Mouse (Mus musculus): Measurements from ENCODE around the gene Selenov. TPM values are rescaled to one million over a fixed set of nuclear protein-coding genes. Genes with fewer than 3 reads are reported as not detected.
A peak's percentile ranks its signal among the peaks of the same experiment; 100 is the strongest.

Gene Selenov
- polyA plus RNA-seq, 1 experiment, result not detected

DNA sequence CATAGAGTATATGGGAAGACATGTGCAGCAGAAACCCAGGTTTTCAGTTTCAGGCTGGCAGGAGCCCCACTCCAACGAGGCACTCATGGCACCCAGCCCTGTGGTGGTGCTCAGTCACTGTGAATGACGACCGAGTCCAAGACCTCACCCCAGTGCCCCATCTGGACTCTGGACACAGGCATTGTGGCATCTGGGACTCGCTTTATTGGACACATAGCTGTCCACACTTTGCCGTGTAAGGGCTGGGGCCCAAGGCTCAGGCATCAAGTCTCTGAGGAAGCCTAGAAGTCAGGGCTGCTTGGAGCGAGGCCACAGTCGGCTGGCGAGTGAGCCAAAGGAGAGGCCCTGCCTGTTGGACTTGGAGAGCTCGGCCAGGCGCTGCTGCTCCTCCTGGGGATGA lies 14.7 kb upstream of the Selenov start:
- Histone ChIP-seq H3K4me3 (replicated peaks; ENCODE audit: control insufficient read depth, low read depth, low read length) (no peak overlapping the region), H3K27ac (ENCODE audit: control insufficient read depth, insufficient read depth, low read depth, low read length, poor library complexity) (no peak overlapping the region), H3K4me1 (ENCODE audit: control insufficient read depth, insufficient read depth, low read length) (no peaks in the 10 kb centered on the region)
- WGBS, result 91% methylated on average over 10 of the region's 10 CpGs
- TF ChIP-seq POLR2A (IDR thresholded peaks at IDR 0.05; ENCODE audit: borderline replicate concordance, control insufficient read depth, low read depth, low read length), result no peak
- TF ChIP-seq CTCF (IDR thresholded peaks at IDR 0.05; ENCODE audit: control insufficient read depth, insufficient read depth, low read length), result no peak

DNA sequence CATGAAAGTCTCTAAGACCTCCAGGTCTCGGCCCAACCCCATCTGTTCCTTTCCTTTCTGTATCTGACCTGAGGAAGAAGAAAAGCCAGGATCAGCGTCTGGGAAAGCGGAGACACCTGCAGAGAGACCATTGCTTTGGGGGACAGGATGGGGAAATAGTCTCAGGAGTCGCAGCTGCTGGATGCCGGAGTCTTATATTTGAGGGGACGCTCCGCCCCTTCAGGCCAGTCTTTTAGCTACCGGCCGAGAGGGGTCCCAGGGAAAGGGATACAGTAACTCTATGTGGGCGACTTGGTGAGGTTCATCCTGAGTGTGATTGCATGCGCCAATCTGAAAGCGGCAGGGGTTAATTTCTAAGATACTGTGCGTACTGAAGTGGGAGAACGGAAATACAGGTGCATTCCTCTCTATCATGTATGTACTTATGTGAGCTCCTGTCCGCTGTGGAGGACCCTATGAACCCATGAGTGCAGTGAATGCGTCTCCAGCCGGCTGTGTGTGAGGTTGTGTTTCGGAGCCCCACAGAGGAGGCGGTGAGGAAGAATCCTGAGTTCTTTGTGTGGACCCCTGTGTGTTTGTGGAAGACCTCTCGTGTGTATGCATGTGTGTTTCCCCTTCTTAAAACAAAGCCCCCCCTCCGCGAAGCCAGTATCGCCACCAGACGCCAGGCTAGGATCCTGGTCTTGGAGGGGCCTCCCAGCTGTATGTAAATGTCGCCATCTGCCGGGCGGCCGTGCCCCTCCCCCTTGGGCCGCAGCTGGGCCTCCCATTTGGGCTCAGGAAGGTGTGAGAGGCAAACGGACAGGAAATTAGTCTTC lies 10.8 kb upstream of the Selenov start, which contains the start of gene Dll3:
Gene Dll3 (minus strand): TSS at position 623 of the 818 bp plus-strand sequence.
- no peak within 1 kb of the TSS for H3K4me3 ChIP-seq (replicated peaks; ENCODE audit: control insufficient read depth, low read depth, low read length)
- WGBS, result 5% methylated on average over 30 of the region's 30 CpGs
- H3K27ac ChIP-seq (ENCODE audit: control insufficient read depth, insufficient read depth, low read depth, low read length, poor library complexity), result no peak within 1 kb of the TSS; the same call in 1 of the 2 replicates
- TF ChIP-seq POLR2A (IDR thresholded peaks at IDR 0.05; ENCODE audit: borderline replicate concordance, control insufficient read depth, low read depth, low read length), result no peak
- TF ChIP-seq CTCF (IDR thresholded peaks at IDR 0.05; ENCODE audit: control insufficient read depth, insufficient read depth, low read length), result peak; percentile 40; the same call in 1 of the 2 replicates
- H3K4me1 ChIP-seq (ENCODE audit: control insufficient read depth, insufficient read depth, low read length), result no peaks in the 10 kb centered on the region

DNA sequence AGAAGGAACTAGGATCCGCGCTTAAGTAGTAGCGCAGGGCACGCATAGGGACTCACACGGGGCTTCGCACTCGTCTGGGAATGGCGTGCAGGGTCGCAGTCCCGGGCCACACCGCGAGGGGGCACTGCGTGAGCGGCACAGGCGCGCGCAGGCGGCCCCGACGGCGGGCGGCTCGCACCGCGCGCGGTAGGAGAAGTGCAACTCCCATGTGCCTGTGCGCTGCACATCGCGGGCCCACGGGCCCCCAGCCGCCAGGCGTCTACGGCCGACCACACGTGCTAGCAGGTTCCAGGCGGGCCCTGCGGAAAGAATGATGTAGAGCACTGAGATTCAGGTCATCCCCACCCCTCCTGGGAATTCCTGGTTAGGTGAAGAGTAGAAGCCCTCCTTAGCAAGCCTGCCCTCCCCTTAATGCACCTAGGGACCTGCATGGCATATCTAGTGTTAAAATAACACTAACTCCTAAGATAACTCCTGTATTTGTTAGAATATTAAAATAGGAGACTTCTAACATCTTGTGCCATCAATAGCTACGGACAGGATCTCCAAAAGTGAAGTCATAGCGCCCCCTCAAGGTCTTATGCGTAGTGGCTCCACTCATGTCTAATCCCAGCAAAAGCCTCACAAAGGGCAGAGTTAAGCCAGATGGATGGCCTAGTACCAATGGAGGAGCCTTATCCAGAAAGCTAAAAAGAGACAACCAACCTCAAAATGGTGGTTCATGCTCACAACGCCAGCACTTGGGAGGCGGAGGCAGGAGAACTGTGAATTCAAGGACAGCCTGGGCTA lies 8.0 kb upstream of the Selenov start:
- TF ChIP-seq CTCF (IDR thresholded peaks at IDR 0.05; ENCODE audit: control insufficient read depth, insufficient read depth, low read length), result no peak
- no peak for TF ChIP-seq POLR2A (IDR thresholded peaks at IDR 0.05; ENCODE audit: borderline replicate concordance, control insufficient read depth, low read depth, low read length)
- Histone ChIP-seq H3K4me1 (ENCODE audit: control insufficient read depth, insufficient read depth, low read length) (no peaks in the 10 kb centered on the region), H3K4me3 (replicated peaks; ENCODE audit: control insufficient read depth, low read depth, low read length) (no peak overlapping the region), H3K27ac (ENCODE audit: control insufficient read depth, insufficient read depth, low read depth, low read length, poor library complexity) (no peak overlapping the region)
- WGBS, result 18% methylated on average over 43 of the region's 43 CpGs

DNA sequence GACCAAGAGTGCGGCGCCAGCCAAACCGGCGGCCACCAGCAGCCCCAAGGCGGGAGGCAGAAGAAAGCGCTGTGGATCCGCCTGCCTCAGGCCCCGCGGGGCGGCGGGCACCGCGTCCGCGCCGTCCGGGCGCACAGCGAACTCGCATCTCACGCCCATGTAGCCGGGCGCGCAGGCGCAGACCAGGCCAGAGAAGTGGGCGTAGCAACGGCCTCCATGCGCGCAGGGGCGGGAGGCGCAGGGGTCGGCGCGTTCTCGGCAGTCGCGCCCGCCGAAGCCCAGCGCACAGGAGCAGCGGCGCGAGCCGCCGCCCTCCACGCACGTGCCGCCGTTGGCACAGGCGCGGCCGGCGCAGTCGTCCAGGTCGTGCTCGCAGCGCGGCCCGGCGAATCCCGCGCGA lies 3.5 kb upstream of the Selenov start:
- TF ChIP-seq CTCF (IDR thresholded peaks at IDR 0.05; ENCODE audit: control insufficient read depth, insufficient read depth, low read length) (no peak), POLR2A (IDR thresholded peaks at IDR 0.05; ENCODE audit: borderline replicate concordance, control insufficient read depth, low read depth, low read length) (no peak)
- H3K4me3 ChIP-seq (replicated peaks; ENCODE audit: control insufficient read depth, low read depth, low read length), result no peak overlapping the region
- H3K27ac ChIP-seq (ENCODE audit: control insufficient read depth, insufficient read depth, low read depth, low read length, poor library complexity), result peak overlapping the region; percentile 24; the same call in 1 of the 2 replicates
- no peaks in the 10 kb centered on the region for H3K4me1 ChIP-seq (ENCODE audit: control insufficient read depth, insufficient read depth, low read length)
- 6% methylated on average over 63 of the region's 63 CpGs for WGBS

DNA sequence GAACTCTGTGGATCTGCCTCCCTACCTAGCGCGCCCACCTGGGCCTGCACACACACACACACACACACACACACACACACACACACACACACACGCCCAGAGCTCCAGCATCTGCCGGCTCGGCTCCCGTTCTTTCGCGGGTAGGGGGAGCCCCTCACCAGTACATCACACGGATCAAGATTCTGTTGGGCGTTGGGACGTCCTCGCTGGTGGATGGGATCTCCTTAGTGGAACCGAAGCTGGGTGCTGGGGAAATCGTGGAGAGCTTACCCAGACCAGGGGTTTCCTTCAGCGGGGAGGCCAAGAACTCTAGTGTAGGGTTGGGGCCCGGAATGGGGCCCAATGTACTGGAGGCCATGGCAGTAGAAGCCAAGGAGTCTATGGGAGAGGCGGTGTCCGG lies 821 bp downstream of the Selenov start:
- 4% methylated on average over 18 of the region's 18 CpGs for WGBS
- Histone ChIP-seq H3K27ac (ENCODE audit: control insufficient read depth, insufficient read depth, low read depth, low read length, poor library complexity) (no peak overlapping the region), H3K4me1 (ENCODE audit: control insufficient read depth, insufficient read depth, low read length) (no peaks in the 10 kb centered on the region), H3K4me3 (replicated peaks; ENCODE audit: control insufficient read depth, low read depth, low read length) (no peak overlapping the region)
- TF ChIP-seq CTCF (IDR thresholded peaks at IDR 0.05; ENCODE audit: control insufficient read depth, insufficient read depth, low read length) (no peak), POLR2A (IDR thresholded peaks at IDR 0.05; ENCODE audit: borderline replicate concordance, control insufficient read depth, low read depth, low read length) (no peak)

DNA sequence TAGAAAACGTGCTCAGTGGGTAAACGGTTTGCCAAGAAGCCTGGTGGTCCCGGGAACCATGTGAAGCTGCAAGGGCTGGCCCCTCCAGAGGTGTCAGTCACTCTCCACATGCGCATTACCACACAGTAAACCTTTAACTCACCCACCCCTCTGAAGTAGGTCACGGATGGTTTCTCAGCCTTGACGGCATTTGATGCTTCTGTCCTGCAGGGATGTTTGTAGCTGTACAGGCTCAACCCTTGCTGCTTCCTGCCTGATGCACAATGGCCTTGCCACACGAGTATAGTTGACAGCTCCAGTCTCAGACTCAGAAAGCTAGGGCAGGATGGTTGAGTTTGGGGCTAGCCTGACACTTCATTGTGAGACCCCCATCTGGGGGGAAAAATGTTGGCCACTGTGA lies 10.4 kb downstream of the Selenov start:
- TF ChIP-seq POLR2A (IDR thresholded peaks at IDR 0.05; ENCODE audit: borderline replicate concordance, control insufficient read depth, low read depth, low read length) (no peak), CTCF (IDR thresholded peaks at IDR 0.05; ENCODE audit: control insufficient read depth, insufficient read depth, low read length) (no peak)
- Histone ChIP-seq H3K27ac (ENCODE audit: control insufficient read depth, insufficient read depth, low read depth, low read length, poor library complexity) (no peak overlapping the region), H3K4me3 (replicated peaks; ENCODE audit: control insufficient read depth, low read depth, low read length) (no peak overlapping the region), H3K4me1 (ENCODE audit: control insufficient read depth, insufficient read depth, low read length) (no peaks in the 10 kb centered on the region)
- 73% methylated on average over 7 of the region's 7 CpGs for WGBS

DNA sequence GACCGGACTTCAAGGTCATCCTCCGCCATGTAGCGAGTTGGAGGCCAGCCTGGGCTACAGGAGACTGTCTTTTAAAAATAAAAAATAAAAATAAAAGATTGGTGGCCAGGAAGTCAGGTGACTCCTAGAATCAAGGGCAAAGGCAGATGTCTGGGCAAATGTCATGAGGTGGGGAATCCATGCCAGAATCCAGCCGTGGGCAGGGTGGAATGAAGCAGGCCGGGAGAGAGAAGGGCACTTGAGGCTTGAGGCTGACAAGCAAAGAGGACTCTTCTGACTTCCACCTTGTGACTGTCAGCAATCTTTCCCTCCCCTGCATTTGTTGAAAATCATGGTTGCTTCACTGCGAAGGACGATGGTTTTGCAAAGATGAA lies 12.7 kb downstream of the Selenov start:
- 90% methylated on average over 7 of the region's 7 CpGs for WGBS
- Histone ChIP-seq H3K4me1 (ENCODE audit: control insufficient read depth, insufficient read depth, low read length) (no peaks in the 10 kb centered on the region), H3K4me3 (replicated peaks; ENCODE audit: control insufficient read depth, low read depth, low read length) (no peak overlapping the region), H3K27ac (ENCODE audit: control insufficient read depth, insufficient read depth, low read depth, low read length, poor library complexity) (no peak overlapping the region)
- TF ChIP-seq POLR2A (IDR thresholded peaks at IDR 0.05; ENCODE audit: borderline replicate concordance, control insufficient read depth, low read depth, low read length) (no peak), CTCF (IDR thresholded peaks at IDR 0.05; ENCODE audit: control insufficient read depth, insufficient read depth, low read length) (no peak)

DNA sequence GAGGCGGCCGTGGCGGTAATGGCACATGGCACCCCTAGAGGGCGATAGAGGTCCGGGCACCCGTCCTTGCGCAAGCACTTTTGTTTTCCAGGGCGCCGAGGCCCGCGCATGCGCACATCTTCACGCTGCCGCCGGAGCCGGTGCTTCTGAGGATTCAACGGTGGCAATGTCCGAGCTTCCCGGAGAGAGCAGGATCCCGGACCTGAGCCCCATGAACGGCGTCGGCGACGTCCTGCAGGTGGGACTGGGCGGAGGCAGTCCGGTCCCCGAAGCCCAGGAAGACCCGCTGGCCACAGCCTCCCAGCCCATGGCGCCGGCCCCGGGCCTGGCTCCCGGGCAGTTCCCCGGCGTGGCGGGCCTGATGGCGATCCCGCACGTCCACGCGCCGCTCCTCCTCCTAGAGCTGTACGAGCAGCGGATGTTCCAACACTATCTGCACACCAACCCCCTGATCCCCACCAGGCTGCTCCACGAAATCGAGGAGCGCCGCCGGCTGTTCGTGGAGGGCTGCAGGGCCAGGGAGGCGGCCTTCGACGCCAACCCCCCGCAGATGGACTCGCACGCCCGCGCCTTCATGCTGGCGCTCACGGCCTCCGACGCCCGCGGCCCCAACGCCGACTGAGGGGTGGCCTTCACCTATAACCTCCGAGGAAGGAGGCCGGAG lies 13.2 kb downstream of the Selenov start, which contains the start of gene Eid2b:
Gene Eid2b (plus strand): TSS at position 125 of the 664 bp plus-strand sequence.
- no peaks in the 10 kb centered on the region for H3K4me1 ChIP-seq (ENCODE audit: control insufficient read depth, insufficient read depth, low read length)
- WGBS, result 4% methylated on average over 68 of the region's 68 CpGs
- H3K4me3 ChIP-seq (replicated peaks; ENCODE audit: control insufficient read depth, low read depth, low read length), result peak within 1 kb of the TSS; percentile 91
- peak; percentile 83 for TF ChIP-seq CTCF (IDR thresholded peaks at IDR 0.05; ENCODE audit: control insufficient read depth, insufficient read depth, low read length)
- peak; percentile 61; the same call in 1 of the 2 replicates for TF ChIP-seq POLR2A (IDR thresholded peaks at IDR 0.05; ENCODE audit: borderline replicate concordance, control insufficient read depth, low read depth, low read length)
- peak within 1 kb of the TSS; percentile 68; the same call in 1 of the 2 replicates for H3K27ac ChIP-seq (ENCODE audit: control insufficient read depth, insufficient read depth, low read depth, low read length, poor library complexity)
